Mouse (Mus musculus): Measurements from ENCODE around the gene Gm5294. TPM values are rescaled to one million over a fixed set of nuclear protein-coding genes. Genes with fewer than 3 reads are reported as not detected.

Gene Gm5294
- total RNA-seq, 2 experiments from 2014 or later, result not detected

DNA sequence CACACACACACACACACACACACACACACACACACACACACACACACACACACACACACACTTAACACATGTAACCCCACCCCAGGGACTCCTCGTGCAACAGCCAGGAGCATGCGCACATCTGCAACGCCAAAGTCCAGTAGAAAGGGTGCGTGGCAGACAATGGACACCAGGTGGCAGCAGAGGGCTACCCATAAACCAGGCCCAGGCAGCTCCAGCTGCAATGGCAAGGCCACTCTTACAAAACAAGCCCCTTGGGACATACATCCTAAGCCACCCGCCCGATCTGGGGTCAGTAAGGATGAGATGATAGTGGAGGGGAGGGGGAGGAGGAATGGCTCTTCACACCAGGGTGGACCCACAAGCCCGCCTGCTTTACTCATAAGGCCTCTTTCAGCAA is 28.2 kb downstream of the Gm5294 start:
- DNase-seq, result peak; percentile 89 to 90

DNA sequence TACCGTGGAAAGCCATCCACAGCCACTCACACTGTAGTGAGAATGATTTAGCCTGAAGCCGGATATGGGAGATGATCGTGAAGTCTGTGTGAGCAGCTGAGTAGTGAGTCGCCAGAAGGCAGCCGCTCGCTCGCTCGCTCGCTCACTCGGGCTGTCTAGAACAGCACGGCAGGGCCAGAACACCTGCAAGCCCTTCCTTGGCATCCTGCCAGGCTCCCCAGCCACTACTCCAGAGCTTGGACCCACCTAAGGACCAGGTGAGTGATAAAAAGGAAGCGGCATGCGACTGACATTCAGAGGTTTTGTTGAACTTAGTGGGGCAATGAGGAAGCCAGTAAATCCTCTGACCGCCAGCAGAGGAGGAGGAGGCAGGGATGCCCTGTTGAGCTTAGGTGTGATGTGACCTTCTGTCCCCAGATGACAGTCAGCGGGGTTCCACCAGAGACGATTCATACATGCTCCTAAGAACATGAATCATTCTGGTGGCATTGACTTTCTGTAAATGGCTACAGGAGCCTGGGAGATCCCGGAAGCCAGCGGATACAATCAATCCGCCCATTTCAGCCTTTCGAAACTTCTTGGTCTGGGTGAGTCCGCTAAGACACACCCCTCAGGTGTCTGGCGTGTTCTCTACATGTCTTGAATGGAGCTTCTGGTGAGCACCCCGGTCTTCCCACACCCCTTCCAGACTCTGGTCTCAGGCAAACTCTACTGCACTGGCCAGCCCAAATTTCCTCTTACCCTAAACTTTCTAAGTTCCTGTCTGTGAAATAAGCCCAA is 30.0 kb downstream of the Gm5294 start:
- no peak for DNase-seq

DNA sequence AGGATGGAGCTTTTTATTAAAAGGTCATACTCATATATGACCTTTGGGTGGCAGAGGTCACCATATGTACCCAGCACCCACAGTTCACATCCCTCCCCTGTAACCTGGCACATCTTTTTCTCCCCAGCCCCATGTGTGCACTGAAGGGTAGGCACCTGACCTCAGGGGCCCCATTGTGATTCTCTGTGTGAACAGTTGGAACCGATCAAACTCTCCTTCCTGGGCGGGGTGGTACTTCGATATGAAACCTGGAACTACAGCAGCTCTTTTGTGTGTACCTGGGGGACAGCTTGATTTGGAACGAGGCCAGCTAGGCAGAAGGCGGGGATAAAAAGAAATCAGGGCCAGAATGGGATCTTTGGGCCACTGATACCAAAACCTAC is 30.6 kb downstream of the Gm5294 start:
- DNase-seq, result no peak

DNA sequence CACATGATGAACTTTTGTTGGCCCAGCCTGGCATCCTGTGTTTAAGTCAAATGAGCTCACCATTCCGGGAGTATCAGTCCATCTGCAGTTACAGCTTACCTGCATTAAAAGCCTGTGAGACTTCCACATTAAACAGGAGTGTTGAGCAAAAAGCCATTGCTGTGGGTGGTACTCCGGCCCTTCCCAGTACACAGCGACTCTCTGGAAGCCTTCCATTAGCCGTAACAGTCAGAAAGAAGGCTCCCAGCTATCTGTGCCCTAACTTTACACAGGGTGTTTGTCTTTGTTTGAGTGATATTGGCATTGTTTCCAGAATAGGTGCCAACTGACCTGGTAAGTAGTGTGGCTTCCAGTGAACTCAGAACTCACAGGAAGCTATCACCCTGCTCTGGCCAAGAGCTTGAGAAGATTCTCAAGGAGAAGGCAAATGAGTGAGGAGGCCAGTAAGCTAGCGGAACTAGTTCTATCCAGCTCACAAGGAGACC is 31.5 kb downstream of the Gm5294 start:
- no peak for DNase-seq

DNA sequence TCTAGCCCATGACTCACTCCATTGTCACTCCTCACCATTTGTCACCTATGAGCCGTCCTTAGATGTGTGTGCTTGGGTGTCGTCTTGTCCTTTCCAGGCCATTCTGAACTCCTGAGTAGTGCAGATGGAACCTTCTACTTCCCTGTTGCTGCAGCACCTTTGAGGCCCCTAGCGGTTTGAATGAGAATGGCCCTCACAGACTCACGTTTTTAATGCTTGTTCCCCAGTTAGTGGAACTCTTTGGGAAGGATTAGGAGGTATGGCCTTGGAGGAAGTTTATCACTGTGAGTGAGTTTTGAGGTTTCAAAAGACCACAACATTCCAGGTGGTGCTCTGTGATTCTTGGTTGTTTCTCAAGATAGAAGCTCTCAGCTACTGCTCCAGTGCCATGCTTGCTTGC is 32.3 kb downstream of the Gm5294 start:
- no peak for DNase-seq

DNA sequence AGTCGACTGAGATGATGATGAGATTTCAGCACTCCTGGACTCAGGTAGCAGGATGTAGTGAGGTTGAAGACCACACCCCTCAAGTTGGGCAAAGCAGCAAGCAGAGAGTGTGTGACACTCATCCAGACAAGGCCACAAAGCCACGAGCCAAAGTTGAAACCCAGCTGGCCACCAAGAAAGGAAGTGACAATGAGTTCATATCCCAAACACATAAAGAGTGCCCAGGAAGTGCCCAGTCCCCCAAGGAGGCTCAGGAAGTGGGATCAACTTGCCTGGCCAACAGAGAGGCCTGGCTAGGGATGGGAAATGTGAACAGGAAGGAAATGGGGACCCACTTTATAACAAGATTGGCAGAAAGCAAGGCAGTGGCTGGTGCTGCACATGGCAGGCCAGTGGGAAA is 33.5 kb downstream of the Gm5294 start:
- no peak for DNase-seq

DNA sequence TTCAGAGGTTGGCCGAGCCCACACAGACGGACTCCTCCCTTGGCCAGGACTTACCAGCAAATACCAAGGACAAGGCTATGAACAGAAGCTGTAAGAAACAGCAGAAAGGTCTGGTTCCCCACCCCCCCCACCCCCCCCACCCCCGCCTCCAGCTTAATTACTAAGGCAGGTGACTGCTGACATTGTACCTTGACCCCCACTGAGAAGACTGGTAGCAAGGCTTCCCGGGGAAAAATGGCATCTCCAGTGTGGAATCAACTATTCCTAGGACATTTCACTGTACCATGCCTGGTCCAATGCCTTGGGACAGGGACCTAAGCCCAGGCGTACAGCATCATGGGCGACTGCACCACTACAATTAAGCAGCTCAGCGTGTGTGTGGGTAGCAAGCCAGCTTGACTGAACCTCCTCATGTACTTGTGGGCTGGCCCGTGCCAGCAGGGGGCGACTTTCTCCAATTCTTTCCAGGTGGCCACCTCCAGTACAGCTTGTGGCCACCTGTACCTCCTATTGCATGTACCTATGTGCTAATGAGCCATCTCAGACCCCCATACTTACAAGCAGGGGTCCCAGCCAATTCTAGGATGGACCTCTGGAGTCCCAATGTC is 37.2 kb downstream of the Gm5294 start:
- peak; percentile 86 to 93 for DNase-seq

DNA sequence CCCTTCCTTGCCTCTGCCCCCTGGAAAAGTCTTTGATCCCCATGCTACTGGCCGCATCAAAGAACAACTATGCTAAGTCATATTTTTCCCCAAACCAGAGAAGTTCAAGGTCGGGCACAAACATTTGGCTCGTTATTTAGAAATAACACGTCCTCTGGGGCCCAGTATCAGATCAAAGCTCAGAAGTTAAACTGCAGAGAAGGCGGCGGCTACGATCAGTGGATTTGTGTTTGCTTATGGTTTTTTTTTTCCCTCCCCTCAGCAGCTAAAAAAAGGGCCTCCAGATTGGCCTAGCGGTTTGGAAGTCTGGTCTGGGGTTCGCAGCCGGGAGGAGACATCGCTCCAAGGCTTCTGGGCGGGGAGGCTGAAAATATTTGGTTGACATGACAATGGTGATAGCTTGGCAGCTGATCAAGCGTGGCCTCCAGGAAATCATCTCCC is 38.0 kb downstream of the Gm5294 start:
- peak; percentile 74 to 81 for DNase-seq

DNA sequence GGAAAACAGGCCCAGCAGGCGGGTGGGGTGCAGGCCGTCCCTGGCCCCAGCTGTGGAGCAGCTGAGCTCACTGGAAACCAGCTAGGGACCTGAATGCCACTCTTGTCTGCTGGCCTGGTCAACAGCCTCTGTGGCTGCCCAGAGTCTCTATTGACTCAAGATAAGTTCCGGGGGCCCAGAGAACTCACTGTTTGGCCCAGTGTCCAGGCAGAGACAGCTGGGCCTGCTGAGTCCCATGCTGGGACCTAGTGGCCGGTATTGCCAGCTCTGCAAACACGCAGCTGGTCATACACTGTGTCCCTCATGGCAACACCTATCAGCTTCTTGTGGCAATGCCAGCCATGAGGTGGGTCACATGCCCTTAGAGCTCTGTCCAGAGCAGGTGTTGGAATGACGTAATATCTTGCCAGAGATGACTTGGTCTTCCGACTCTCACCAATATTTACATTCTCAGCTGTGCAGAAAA is 43.8 kb downstream of the Gm5294 start:
- DNase-seq, result no peak

DNA sequence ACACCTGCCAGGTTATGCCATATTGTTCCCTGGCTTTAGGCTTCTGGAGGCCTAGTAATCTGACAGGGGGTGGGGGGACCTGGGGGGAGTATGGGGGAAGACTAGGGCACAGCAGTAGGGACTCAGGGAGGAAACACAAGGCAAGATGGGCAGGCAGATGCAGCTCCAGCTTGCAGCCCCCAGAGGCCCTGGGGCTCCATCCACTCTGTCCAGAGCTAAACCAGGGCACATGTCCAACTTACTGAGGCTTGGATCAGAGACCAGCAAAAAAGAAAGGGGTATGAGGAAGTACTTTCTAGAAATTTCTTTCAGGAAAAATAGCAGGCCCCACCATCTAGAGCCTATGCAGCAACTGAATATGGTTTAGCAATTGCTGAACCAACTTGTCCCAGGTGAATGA is 44.3 kb downstream of the Gm5294 start:
- no peak for DNase-seq

DNA sequence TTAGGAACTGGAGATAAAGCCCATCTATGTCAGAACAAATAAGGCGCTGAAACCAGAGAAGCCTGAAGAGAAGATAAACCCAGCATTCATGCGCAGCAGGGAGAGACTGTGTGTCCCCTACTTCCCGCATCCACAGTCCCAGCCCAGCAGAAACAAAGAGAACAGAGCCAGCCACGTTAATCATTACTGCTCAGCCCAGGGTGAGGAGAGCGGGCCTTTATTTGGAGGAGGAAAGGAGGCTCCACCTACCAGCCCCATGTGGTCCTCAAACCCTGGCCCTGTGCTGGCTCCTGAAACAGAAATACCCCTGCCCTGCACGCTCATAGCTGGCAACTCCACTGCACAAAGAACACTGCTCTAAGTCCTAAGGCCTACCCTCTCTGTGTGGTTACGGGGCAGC is 45.0 kb downstream of the Gm5294 start:
- no peak for DNase-seq

DNA sequence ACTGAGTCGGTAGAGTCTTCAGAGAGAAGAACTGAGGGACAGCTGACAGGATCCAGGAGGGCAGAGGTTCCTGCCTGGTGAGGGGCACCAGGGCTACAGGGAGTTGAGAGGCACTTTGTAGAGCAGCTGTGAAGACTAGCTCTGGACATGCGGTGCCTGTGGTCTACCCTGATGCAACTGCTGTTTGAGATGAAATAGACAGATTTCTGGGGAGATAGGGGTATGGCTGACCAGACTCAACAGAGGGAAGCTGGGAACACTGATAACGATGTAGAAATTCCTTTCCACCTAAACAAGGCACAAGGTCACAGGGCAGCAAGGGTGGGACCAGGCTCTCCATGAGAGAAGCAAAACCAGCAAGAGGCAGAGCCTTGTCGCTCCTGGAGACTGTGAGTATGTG is 45.8 kb downstream of the Gm5294 start:
- no peak for DNase-seq

Other genes starting within 250 kb of the Gm5294 start
- gene Zfp68, start 200.3 kb upstream of the Gm5294 start, total RNA-seq (2021), result 10 to 100 TPM; 18.7 to 20.8 TPM
- 1 to 10 TPM; 4.0 to 4.1 TPM for gene A430033K04Rik, start 197.2 kb upstream of the Gm5294 start, total RNA-seq (2021)
- gene Fam20c, start 65.6 kb upstream of the Gm5294 start, total RNA-seq (2021), result 10 to 100 TPM; 12.2 to 12.5 TPM
- 10 to 100 TPM; 31.1 to 34.3 TPM for gene Pdgfa, start 177.3 kb downstream of the Gm5294 start, total RNA-seq (2021)

Data from adrenal gland, postnatal 36 days (tissue).